Mouse (Mus musculus) liver, embryonic 14.5 days (tissue): Measurements from ENCODE around the gene Nos1ap.

ENCODE experiments used
- CTCF ChIP-seq: IDR thresholded peaks from 2 replicates; pipeline ENCODE4 v1.5.1; 2016; ENCODE audit warnings: antibody characterized with exemption, low read depth, control low read depth
- EP300 ChIP-seq: IDR thresholded peaks from 2 replicates; pipeline ENCODE4 v1.6.1; 2016; ENCODE audit warnings: antibody characterized with exemption, low read depth

GRCm38 (mm10) chr1:170343081-170343480 lies 246.6 kb downstream of the Nos1ap start:
- no peak for TF ChIP-seq CTCF
- TF ChIP-seq EP300: no peak
